Mouse (Mus musculus): ENCODE results near the gene Stab2. TPM values are rescaled to one million over a fixed set of nuclear protein-coding genes. Genes with fewer than 3 reads are reported as not detected.

The Stab2 gene
- polyA plus RNA-seq, 1 experiment from 2014 or later, result 0.26 TPM

GRCm38 (mm10) chr10:86933906-86934305, 73.9 kb downstream of the Stab2 start:
- Histone ChIP-seq H3K4me3 (no peak overlapping the region), H3K27ac (no peak overlapping the region), H3K27me3 (replicated peaks) (no peaks in the 10 kb centered on the region), H3K36me3 (replicated peaks) (no peaks in the 10 kb centered on the region), H3K4me1 (0 out of 2 replicates have a peak, but pooled peaks cover 6% of the 10 kb centered on the region), H3K4me2 (no peak overlapping the region), H3K9ac (no peak overlapping the region), H3K9me3 (no peaks in the 10 kb centered on the region)
- WGBS, result 32% methylated on average over 3 of the region's 3 CpGs
- no peak; the same call in 1 of the 2 replicates for ATAC-seq (replicated peaks)

- Histone ChIP-seq H3K4me1 (0 out of 2 replicates have a peak, but pooled peaks cover 6% of the 10 kb centered on the region), H3K36me3 (replicated peaks) (no peaks in the 10 kb centered on the region), H3K27me3 (replicated peaks) (no peaks in the 10 kb centered on the region), H3K4me3 (no peak overlapping the region), H3K9me3 (no peaks in the 10 kb centered on the region), H3K9ac (no peak overlapping the region), H3K4me2 (no peak overlapping the region), H3K27ac (no peak overlapping the region)
- WGBS, result 73% methylated on average over 9 of the region's 9 CpGs
- no peak; the same call in 1 of the 2 replicates for ATAC-seq (replicated peaks)
Observed at GRCm38 (mm10) chr10:86933180-86933695, 74.6 kb downstream of the Stab2 start.

GRCm38 (mm10) chr10:86923602-86924001, 84.2 kb downstream of the Stab2 start:
- Histone ChIP-seq H3K4me2 (no peak overlapping the region), H3K27ac (no peak overlapping the region), H3K9me3 (no peaks in the 10 kb centered on the region), H3K36me3 (replicated peaks) (no peaks in the 10 kb centered on the region), H3K9ac (no peak overlapping the region), H3K27me3 (replicated peaks) (no peaks in the 10 kb centered on the region), H3K4me1 (no peaks in the 10 kb centered on the region), H3K4me3 (no peak overlapping the region)
- no peak for ATAC-seq (replicated peaks)
- 100% methylated on average over 1 of the region's 1 CpGs for WGBS

GRCm38 (mm10) chr10:86915595-86915994, 92.2 kb downstream of the Stab2 start:
- no peak for ATAC-seq (replicated peaks)
- Histone ChIP-seq H3K4me1 (no peaks in the 10 kb centered on the region), H3K4me2 (no peak overlapping the region), H3K4me3 (no peak overlapping the region), H3K9me3 (no peaks in the 10 kb centered on the region), H3K36me3 (replicated peaks) (no peaks in the 10 kb centered on the region), H3K9ac (no peak overlapping the region), H3K27me3 (replicated peaks) (no peaks in the 10 kb centered on the region), H3K27ac (no peak overlapping the region)

GRCm38 (mm10) chr10:86908562-86908961, 99.3 kb downstream of the Stab2 start:
- Histone ChIP-seq H3K9me3 (no peaks in the 10 kb centered on the region), H3K4me3 (no peak overlapping the region), H3K4me1 (no peaks in the 10 kb centered on the region), H3K4me2 (no peak overlapping the region), H3K27me3 (replicated peaks) (no peaks in the 10 kb centered on the region), H3K36me3 (replicated peaks) (no peaks in the 10 kb centered on the region), H3K9ac (no peak overlapping the region), H3K27ac (no peak overlapping the region)
- no peak for ATAC-seq (replicated peaks)
- WGBS, result 95% methylated on average over 18 of the region's 18 CpGs

GRCm38 (mm10) chr10:86907043-86907442, 100.8 kb downstream of the Stab2 start:
- no peak for ATAC-seq (replicated peaks)
- WGBS, result 74% methylated on average over 6 of the region's 6 CpGs

GRCm38 (mm10) chr10:86895531-86895930, 112.3 kb downstream of the Stab2 start:
- Histone ChIP-seq H3K9me3 (no peaks in the 10 kb centered on the region), H3K27me3 (replicated peaks) (no peaks in the 10 kb centered on the region), H3K9ac (no peak overlapping the region), H3K4me1 (no peaks in the 10 kb centered on the region), H3K4me2 (no peak overlapping the region), H3K27ac (no peak overlapping the region), H3K36me3 (replicated peaks) (no peaks in the 10 kb centered on the region), H3K4me3 (no peak overlapping the region)
- 69% methylated on average over 2 of the region's 2 CpGs for WGBS
- no peak for ATAC-seq (replicated peaks)

More at GRCm38 (mm10) chr10:86907043-86907442, 100.8 kb downstream of the Stab2 start:
- Histone ChIP-seq H3K9me3 (no peaks in the 10 kb centered on the region), H3K36me3 (replicated peaks) (no peaks in the 10 kb centered on the region), H3K27ac (no peak overlapping the region), H3K27me3 (replicated peaks) (no peaks in the 10 kb centered on the region), H3K4me2 (no peak overlapping the region), H3K9ac (no peak overlapping the region), H3K4me1 (no peaks in the 10 kb centered on the region), H3K4me3 (no peak overlapping the region)

GRCm38 (mm10) chr10:86891066-86891465, 116.8 kb downstream of the Stab2 start:
- Histone ChIP-seq H3K27ac (no peak overlapping the region), H3K4me3 (no peak overlapping the region), H3K27me3 (replicated peaks) (no peaks in the 10 kb centered on the region), H3K4me2 (no peak overlapping the region), H3K36me3 (replicated peaks) (no peaks in the 10 kb centered on the region), H3K9me3 (no peaks in the 10 kb centered on the region), H3K4me1 (no peaks in the 10 kb centered on the region), H3K9ac (no peak overlapping the region)
- ATAC-seq (replicated peaks), result no peak
- WGBS, result 84% methylated on average over 1 of the region's 1 CpGs

GRCm38 (mm10) chr10:86890166-86890930, 117.5 kb downstream of the Stab2 start:
- H3K9me3 ChIP-seq, result no peaks in the 10 kb centered on the region
- no peak for ATAC-seq (replicated peaks)
- H3K27me3 ChIP-seq (replicated peaks), result no peaks in the 10 kb centered on the region
- no peak overlapping the region for H3K4me3 ChIP-seq
- WGBS, result 93% methylated on average over 14 of the region's 14 CpGs
- no peak overlapping the region for H3K9ac ChIP-seq
- no peak overlapping the region for H3K27ac ChIP-seq
- H3K4me1 ChIP-seq, result no peaks in the 10 kb centered on the region
- no peaks in the 10 kb centered on the region for H3K36me3 ChIP-seq (replicated peaks)
- no peak overlapping the region for H3K4me2 ChIP-seq

GRCm38 (mm10) chr10:86889440-86889839, 118.4 kb downstream of the Stab2 start:
- ATAC-seq (replicated peaks), result no peak
- Histone ChIP-seq H3K27ac (no peak overlapping the region), H3K4me1 (no peaks in the 10 kb centered on the region), H3K4me2 (no peak overlapping the region), H3K4me3 (no peak overlapping the region), H3K27me3 (replicated peaks) (no peaks in the 10 kb centered on the region), H3K9ac (no peak overlapping the region), H3K9me3 (no peaks in the 10 kb centered on the region), H3K36me3 (replicated peaks) (no peaks in the 10 kb centered on the region)

- Histone ChIP-seq H3K27me3 (replicated peaks) (no peaks in the 10 kb centered on the region), H3K4me2 (no peak overlapping the region), H3K4me1 (no peaks in the 10 kb centered on the region), H3K9me3 (no peaks in the 10 kb centered on the region), H3K36me3 (replicated peaks) (no peaks in the 10 kb centered on the region), H3K4me3 (no peak overlapping the region), H3K27ac (no peak overlapping the region), H3K9ac (no peak overlapping the region)
- no peak for ATAC-seq (replicated peaks)
- 100% methylated on average over 1 of the region's 1 CpGs for WGBS
Observed at GRCm38 (mm10) chr10:86886434-86886833, 121.4 kb downstream of the Stab2 start.

GRCm38 (mm10) chr10:86881448-86881847, 126.4 kb downstream of the Stab2 start:
- Histone ChIP-seq H3K36me3 (replicated peaks) (no peaks in the 10 kb centered on the region), H3K27me3 (replicated peaks) (no peaks in the 10 kb centered on the region), H3K4me3 (no peak overlapping the region), H3K9me3 (no peaks in the 10 kb centered on the region), H3K9ac (no peak overlapping the region), H3K27ac (no peak overlapping the region), H3K4me1 (no peaks in the 10 kb centered on the region), H3K4me2 (no peak overlapping the region)
- ATAC-seq (replicated peaks), result no peak
